Mouse (Mus musculus) lung, postnatal 0 days (tissue): ENCODE data around the gene Syngr1. TPM values are rescaled to one million over a fixed set of nuclear protein-coding genes. Genes with fewer than 3 reads are reported as not detected.

Experiments used
- ATAC-seq: fragments of 200-750 bp; cut with Nextera tagmentation; 2 replicates; pipeline ENCODE4 v1.8.0; 2017; ENCODE audit warnings: moderate library complexity
- DNase-seq: peaks from one replicate; pipeline ENCODE4 v3.0.0-alpha.2; 2016; ENCODE audit warnings: low spot score
- H3K27ac ChIP-seq: fragments of 300-500 bp; sonication (generic); 2 replicates; pipeline ENCODE4 v1.5.1; 2014; ENCODE audit warnings: antibody characterized with exemption, mild to moderate bottlenecking, low read length, mixed read lengths
- H3K27me3 ChIP-seq: fragments of 300-500 bp; sonication (generic); replicated peaks from 2 replicates; pipeline ENCODE4 v1.6.1; 2014; ENCODE audit warnings: low read length, mixed read lengths; ENCODE audit not compliant: insufficient read depth
- H3K36me3 ChIP-seq: fragments of 300-500 bp; sonication (generic); 2 replicates; pipeline ENCODE4 v1.6.1; 2014; ENCODE audit warnings: low read length, mixed read lengths; ENCODE audit not compliant: insufficient read depth
- H3K4me1 ChIP-seq: fragments of 300-500 bp; sonication (generic); 2 replicates; pipeline ENCODE4 v1.6.1; 2014; ENCODE audit warnings: antibody characterized with exemption, low read depth, low read length, mixed read lengths; ENCODE audit not compliant: insufficient read depth
- H3K4me2 ChIP-seq: fragments of 300-500 bp; sonication (generic); replicated peaks from 2 replicates; pipeline ENCODE4 v1.6.1; 2014; ENCODE audit warnings: low read depth, mild to moderate bottlenecking, low read length, moderate library complexity, mixed read lengths
- H3K4me3 ChIP-seq: fragments of 300-500 bp; sonication (generic); 2 replicates; pipeline ENCODE4 v1.5.1; 2014; ENCODE audit warnings: low read depth, low read length
- H3K9ac ChIP-seq: fragments of 300-500 bp; sonication (generic); replicated peaks from 2 replicates; pipeline ENCODE4 v1.6.1; 2014; ENCODE audit warnings: low read depth, mild to moderate bottlenecking
- H3K9me3 ChIP-seq: fragments of 300-500 bp; sonication (generic); 2 replicates; pipeline ENCODE4 v1.6.1; 2016; ENCODE audit warnings: low read length, mixed read lengths
- CTCF ChIP-seq: IDR thresholded peaks from 2 replicates; pipeline ENCODE4 v1.5.1; 2016; ENCODE audit warnings: antibody characterized with exemption, mild to moderate bottlenecking
- EP300 ChIP-seq: IDR thresholded peaks from 2 replicates; pipeline ENCODE4 v1.6.1; 2016; ENCODE audit warnings: antibody characterized with exemption, mild to moderate bottlenecking, control low read depth
- WGBS: fragments of 180-500 bp; shearing (Covaris S2); extraction: QIAGEN DNeasy Blood & Tissue Kit; methylation state at CpG from one replicate; pipeline ENCODE4 v1.1.7; 2014; 5-methylcytosine and 5-hydroxymethylcytosine counted together
- polyA plus RNA-seq: library from polyadenylated mRNA; unstranded; fragments of >200 nt; fragmentation: Nextera tagmentation; extraction: Ambion mirVana; gene quantifications from 2 replicates; pipeline ENCODE4 v1.2.1, GENCODE M21; 2015

Syngr1 gene
- polyA plus RNA-seq, 1 experiment from 2014 or later, result 34.4 TPM

- H3K9ac ChIP-seq, result no peak overlapping the region
- TF ChIP-seq CTCF, result peak; percentile 28; the same call in 1 of the 2 replicates
- TF ChIP-seq EP300, result no peak
- no peak overlapping the region for H3K4me2 ChIP-seq
- no peak overlapping the region for H3K27ac ChIP-seq
- H3K9me3 ChIP-seq, result no peaks in the 10 kb centered on the region
- no peak overlapping the region for H3K4me3 ChIP-seq
- no peaks in the 10 kb centered on the region for H3K4me1 ChIP-seq
- DNase-seq (peak; percentile 33), ATAC-seq (peak; percentile 57)
- no peaks in the 10 kb centered on the region for H3K36me3 ChIP-seq
- WGBS, result 47% methylated on average over 12 of the region's 12 CpGs
- H3K27me3 ChIP-seq, result no peaks in the 10 kb centered on the region
Observed at GRCm38 (mm10) chr15:80105490-80106410, 14.6 kb downstream of the Syngr1 start.

GRCm38 (mm10) chr15:80107143-80107542 lies 16.0 kb downstream of the Syngr1 start:
- H3K4me1 ChIP-seq, result no peaks in the 10 kb centered on the region
- 92% methylated on average over 8 of the region's 8 CpGs for WGBS
- H3K9me3 ChIP-seq, result no peaks in the 10 kb centered on the region
- H3K9ac ChIP-seq, result no peak overlapping the region
- no peak overlapping the region for H3K4me3 ChIP-seq
- H3K27ac ChIP-seq, result no peak overlapping the region
- TF ChIP-seq CTCF, result no peak
- no peak for TF ChIP-seq EP300
- no peak for DNase-seq
- no peaks in the 10 kb centered on the region for H3K27me3 ChIP-seq
- ATAC-seq, result no peak
- H3K36me3 ChIP-seq, result no peaks in the 10 kb centered on the region
- H3K4me2 ChIP-seq, result no peak overlapping the region

GRCm38 (mm10) chr15:80107575-80107974 lies 16.4 kb downstream of the Syngr1 start:
- H3K9ac ChIP-seq, result no peak overlapping the region
- DNase-seq, result no peak
- no peak for TF ChIP-seq EP300
- H3K4me1 ChIP-seq, result no peaks in the 10 kb centered on the region
- H3K4me3 ChIP-seq, result no peak overlapping the region
- H3K36me3 ChIP-seq, result no peaks in the 10 kb centered on the region
- H3K4me2 ChIP-seq, result no peak overlapping the region
- WGBS, result 81% methylated on average over 3 of the region's 3 CpGs
- no peak overlapping the region for H3K27ac ChIP-seq
- no peaks in the 10 kb centered on the region for H3K27me3 ChIP-seq
- H3K9me3 ChIP-seq, result no peaks in the 10 kb centered on the region
- no peak for ATAC-seq

- H3K27ac ChIP-seq, result no peak overlapping the region
- H3K4me3 ChIP-seq, result no peak overlapping the region
- no peak overlapping the region for H3K9ac ChIP-seq
- 74% methylated on average over 12 of the region's 12 CpGs for WGBS
- DNase-seq (no peak), ATAC-seq (no peak)
- H3K27me3 ChIP-seq, result no peaks in the 10 kb centered on the region
- H3K36me3 ChIP-seq, result no peaks in the 10 kb centered on the region
- TF ChIP-seq EP300, result no peak
- H3K4me2 ChIP-seq, result no peak overlapping the region
- H3K9me3 ChIP-seq, result no peaks in the 10 kb centered on the region
- H3K4me1 ChIP-seq, result no peaks in the 10 kb centered on the region
Observed at GRCm38 (mm10) chr15:80111436-80111835, 20.3 kb downstream of the Syngr1 start.

- H3K4me3 ChIP-seq, result no peak overlapping the region
- no peak overlapping the region for H3K9ac ChIP-seq
- H3K9me3 ChIP-seq, result no peaks in the 10 kb centered on the region
- ATAC-seq (no peak), DNase-seq (no peak)
- 49% methylated on average over 2 of the region's 2 CpGs for WGBS
- TF ChIP-seq EP300 (no peak), CTCF (peak; percentile 54)
- H3K4me1 ChIP-seq, result no peaks in the 10 kb centered on the region
- no peak overlapping the region for H3K27ac ChIP-seq
- H3K4me2 ChIP-seq, result no peak overlapping the region
- H3K36me3 ChIP-seq, result no peaks in the 10 kb centered on the region
- no peaks in the 10 kb centered on the region for H3K27me3 ChIP-seq
Observed at GRCm38 (mm10) chr15:80112499-80112898, 21.4 kb downstream of the Syngr1 start.

GRCm38 (mm10) chr15:80114414-80114813 lies 23.3 kb downstream of the Syngr1 start:
- Histone ChIP-seq H3K4me3 (no peak overlapping the region), H3K27me3 (no peaks in the 10 kb centered on the region), H3K36me3 (no peaks in the 10 kb centered on the region), H3K27ac (no peak overlapping the region), H3K4me1 (no peaks in the 10 kb centered on the region), H3K9ac (no peak overlapping the region), H3K4me2 (no peak overlapping the region), H3K9me3 (no peaks in the 10 kb centered on the region)
- no peak for DNase-seq
- ATAC-seq, result no peak
- TF ChIP-seq EP300 (no peak), CTCF (no peak)
- WGBS, result 88% methylated on average over 7 of the region's 7 CpGs
